Mouse (Mus musculus) frontal cortex, adult 2 months (tissue): ENCODE results near the gene Polr1e. TPM values are rescaled to one million over a fixed set of nuclear protein-coding genes. Genes with fewer than 3 reads are reported as not detected.
A peak's percentile ranks its signal among the peaks of the same experiment; 100 is the strongest.
"Not testable (repeated sequence)": the region's sequence is repeated elsewhere in the genome, so short reads cannot be mapped to it uniquely, and the experiment has no call there.

ENCODE experiments used
- DNase-seq, 2 experiments: peaks; one replicate each; pipeline ENCODE4 v3.0.0; 2022; ENCODE audit warnings: low spot score in 1 of 2; ENCODE audit errors: extremely low spot score in 1 of 2
- polyA plus RNA-seq: library from polyadenylated mRNA; depleted of rRNA; stranded (reverse); fragments of >200 nt; gene quantifications from 2 replicates; pipeline ENCODE4 v1.2.3, GENCODE M21; 2012; rRNA removed

Gene Polr1e
- 12.6 and 13.6 TPM in 2 replicates for polyA plus RNA-seq

- peak; percentile 78 to 92 for DNase-seq
Measured at GRCm38 (mm10) chr4:45018452-45018980, at the start of gene Polr1e. Polr1e (plus strand) TSS chr4:45018583.

GRCm38 (mm10) chr4:44970056-44970455, 48.3 kb upstream of the Polr1e start:
- no peak for DNase-seq

GRCm38 (mm10) chr4:44970612-44971110, 47.7 kb upstream of the Polr1e start:
- DNase-seq: peak in 1 of 2 experiments; percentile 50

- peak; percentile 90 to 96 for DNase-seq
Measured at GRCm38 (mm10) chr4:44973450-44973849, 44.9 kb upstream of the Polr1e start.

- DNase-seq: no peak
Measured at GRCm38 (mm10) chr4:44973871-44974270, 44.5 kb upstream of the Polr1e start.

- no peak for DNase-seq
Measured at GRCm38 (mm10) chr4:44974331-44974730, 44.1 kb upstream of the Polr1e start.

- DNase-seq: no peak
Measured at GRCm38 (mm10) chr4:44976026-44976615, 42.3 kb upstream of the Polr1e start.

- DNase-seq: no peak
Measured at GRCm38 (mm10) chr4:44976921-44977710, 41.3 kb upstream of the Polr1e start.

- DNase-seq: no peak
Measured at GRCm38 (mm10) chr4:44978175-44978574, 40.2 kb upstream of the Polr1e start.

GRCm38 (mm10) chr4:44979794-44980338, 38.5 kb upstream of the Polr1e start:
- DNase-seq: no peak

- peak in 1 of 2 experiments; percentile 73 for DNase-seq
Measured at GRCm38 (mm10) chr4:44981280-44981973, 37.0 kb upstream of the Polr1e start, which contains the start of gene Grhpr. Grhpr (plus strand) TSS chr4:44981395.

- no peak for DNase-seq
Measured at GRCm38 (mm10) chr4:44981974-44982287, 36.5 kb upstream of the Polr1e start.

GRCm38 (mm10) chr4:44982440-44983130, 35.8 kb upstream of the Polr1e start:
- DNase-seq: no peak

GRCm38 (mm10) chr4:44983131-44983740, 35.1 kb upstream of the Polr1e start:
- DNase-seq: no peak

- DNase-seq: no peak
Measured at GRCm38 (mm10) chr4:44990560-44990959, 27.8 kb upstream of the Polr1e start.

- DNase-seq: not testable (repeated sequence)
Measured at GRCm38 (mm10) chr4:44992330-44992729, 26.1 kb upstream of the Polr1e start.

GRCm38 (mm10) chr4:44993179-44993578, 25.2 kb upstream of the Polr1e start:
- DNase-seq: not testable (repeated sequence)

GRCm38 (mm10) chr4:44993847-44994246, 24.5 kb upstream of the Polr1e start:
- no peak for DNase-seq

GRCm38 (mm10) chr4:44994776-44995175, 23.6 kb upstream of the Polr1e start:
- no peak for DNase-seq

GRCm38 (mm10) chr4:44998071-44998470, 20.3 kb upstream of the Polr1e start:
- DNase-seq: no peak
